Mouse (Mus musculus) spleen, postnatal 14 days (tissue): ENCODE results near the gene Prm3.
A peak's percentile ranks its signal among the peaks of the same experiment; 100 is the strongest.

ENCODE experiments used
- DNase-seq, 2 experiments: peaks; one replicate each; pipeline ENCODE4 v3.0.0; 2021 to 2022; ENCODE audit warnings: low spot score in 2 of 2

Prm3 gene

GRCm38 (mm10) chr16:10790702-10791101 is at the start of gene Prm3:
TSS of gene Prm3 (minus strand) at chr16:10790914.
- DNase-seq = no peak

- no peak for DNase-seq
These were observed 49.3 kb upstream of the Prm3 start for GRCm38 (mm10) chr16:10840018-10840417.

- no peak for DNase-seq
These were observed 48.0 kb upstream of the Prm3 start for GRCm38 (mm10) chr16:10838487-10839245.

GRCm38 (mm10) chr16:10837903-10838302 is 47.2 kb upstream of the Prm3 start:
- no peak for DNase-seq

- no peak for DNase-seq
These were observed 46.5 kb upstream of the Prm3 start for GRCm38 (mm10) chr16:10837250-10837649.

GRCm38 (mm10) chr16:10836388-10836787 is 45.7 kb upstream of the Prm3 start:
- DNase-seq = no peak

- peak; percentile 73 to 80 for DNase-seq
These were observed 44.3 kb upstream of the Prm3 start, which contains the start of gene Rmi2 for GRCm38 (mm10) chr16:10834911-10835587. TSS of gene Rmi2 (plus strand) at chr16:10835059.

- no peak for DNase-seq
These were observed 43.8 kb upstream of the Prm3 start for GRCm38 (mm10) chr16:10834542-10834910.

- no peak for DNase-seq
These were observed 37.7 kb upstream of the Prm3 start for GRCm38 (mm10) chr16:10828461-10828805.

GRCm38 (mm10) chr16:10827766-10828460 is 37.2 kb upstream of the Prm3 start:
- DNase-seq = no peak

- DNase-seq = no peak
These were observed 36.6 kb upstream of the Prm3 start for GRCm38 (mm10) chr16:10827269-10827668.

- no peak for DNase-seq
These were observed 35.1 kb upstream of the Prm3 start for GRCm38 (mm10) chr16:10825840-10826239.

- DNase-seq = no peak
These were observed 33.8 kb upstream of the Prm3 start for GRCm38 (mm10) chr16:10824536-10824935.

GRCm38 (mm10) chr16:10821387-10821786 is 30.7 kb upstream of the Prm3 start:
- DNase-seq = no peak

- DNase-seq = no peak
These were observed 29.3 kb upstream of the Prm3 start for GRCm38 (mm10) chr16:10819966-10820365.

- no peak for DNase-seq
These were observed 27.9 kb upstream of the Prm3 start for GRCm38 (mm10) chr16:10818579-10819135.

GRCm38 (mm10) chr16:10814864-10815263 is 24.1 kb upstream of the Prm3 start:
- DNase-seq = no peak

- DNase-seq = no peak
These were observed 23.0 kb upstream of the Prm3 start for GRCm38 (mm10) chr16:10813726-10814125.

GRCm38 (mm10) chr16:10812865-10813371 is 22.2 kb upstream of the Prm3 start, which contains the start of gene Gm11172:
TSS of gene Gm11172 (plus strand) at chr16:10812915.
- no peak for DNase-seq

GRCm38 (mm10) chr16:10810376-10810775 is 19.7 kb upstream of the Prm3 start:
- DNase-seq = no peak

- peak in 1 of 2 experiments; percentile 21 for DNase-seq
These were observed 15.2 kb upstream of the Prm3 start, which contains the start of gene Prm1 for GRCm38 (mm10) chr16:10805789-10806527. TSS of gene Prm1 (minus strand) at chr16:10805839.
